Mouse (Mus musculus): ENCODE measurements at regions not wholly inside any gene's neighbourhood (a gene's known extent, or its start where the extent isn't known, plus 50 kb on each side); places are given as distances from the start of the nearest gene placed in this dataset.
A peak's percentile ranks its signal among the peaks of the same experiment; 100 is the strongest.

DNA sequence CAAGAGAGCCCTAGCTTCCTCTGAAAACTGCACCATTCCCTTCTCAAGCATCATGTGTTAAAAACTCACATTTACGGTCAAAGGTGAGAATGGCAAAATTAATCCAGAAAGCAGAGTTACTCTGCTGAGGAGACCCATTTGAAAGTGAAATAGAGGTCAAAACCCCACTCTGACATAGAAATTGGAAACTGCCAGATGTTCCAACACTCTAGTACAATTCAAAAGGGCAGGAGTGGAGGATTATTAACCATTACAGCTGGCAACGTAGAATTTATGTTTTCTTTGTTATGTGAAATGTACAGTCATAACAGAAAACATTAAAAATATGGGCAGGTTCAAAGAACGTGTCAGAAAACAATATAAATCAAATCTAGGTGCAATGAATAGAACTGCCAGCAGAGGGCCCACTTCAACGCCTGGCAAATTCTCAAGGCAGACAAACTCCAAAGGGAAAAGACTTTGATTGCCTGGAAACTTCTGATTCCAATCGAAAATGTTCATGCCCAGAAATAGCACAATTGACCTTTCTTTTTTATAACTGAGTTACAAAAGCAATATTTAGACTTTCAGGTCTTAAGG, 54.2 kb upstream of the Rfpl4b start:
- H3K4me2 ChIP-seq (ENCODE audit: low read length), result no peak overlapping the region
- ATAC-seq (replicated peaks; ENCODE audit: low FRiP score, low read depth) (no peak), DNase-seq (ENCODE audit: low spot score) (peak; percentile 74)
- H3K4me1 ChIP-seq (replicated peaks; ENCODE audit: insufficient read depth, low read length), result no peaks in the 10 kb centered on the region
- no peak overlapping the region for H3K27ac ChIP-seq
- 6% methylated on average over 5 of the region's 5 CpGs for WGBS
- no peaks in the 10 kb centered on the region for H3K36me3 ChIP-seq (ENCODE audit: insufficient read depth, low read length)
- no peaks in the 10 kb centered on the region for H3K27me3 ChIP-seq (ENCODE audit: insufficient read depth, low read length)
- TF ChIP-seq CTCF (IDR thresholded peaks at IDR 0.05; ENCODE audit: low read depth), result peak; percentile 87
- no peak overlapping the region for H3K9ac ChIP-seq (ENCODE audit: low read depth, low read length)
- no peaks in the 10 kb centered on the region for H3K9me3 ChIP-seq (replicated peaks; ENCODE audit: low read length)
- no peak overlapping the region for H3K4me3 ChIP-seq (replicated peaks; ENCODE audit: low read depth, low read length)

DNA sequence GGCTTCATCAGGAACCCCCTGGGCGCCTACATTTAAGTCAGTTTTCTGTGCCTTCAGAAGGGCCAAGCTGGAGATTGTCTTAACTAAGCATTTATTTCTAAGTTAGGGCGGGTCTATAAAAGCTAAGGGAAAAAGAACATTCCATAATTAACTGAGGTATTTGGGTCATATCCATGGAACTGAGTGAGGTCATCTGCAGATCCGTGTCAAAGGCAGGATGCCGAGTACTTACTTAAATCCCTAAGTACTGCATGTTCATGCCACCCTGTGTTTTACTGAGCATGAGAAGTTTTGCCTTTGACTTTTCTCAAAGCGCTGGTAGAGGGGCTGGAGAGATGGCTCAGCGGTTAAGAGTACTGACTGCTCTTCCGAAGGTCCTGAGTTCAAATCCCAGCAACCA, 57.7 kb upstream of the Rfpl4b start:
- Histone ChIP-seq H3K4me2 (ENCODE audit: low read length) (no peak overlapping the region), H3K4me1 (replicated peaks; ENCODE audit: insufficient read depth, low read length) (no peaks in the 10 kb centered on the region), H3K9me3 (replicated peaks; ENCODE audit: low read length) (no peaks in the 10 kb centered on the region), H3K27ac (no peak overlapping the region), H3K4me3 (replicated peaks; ENCODE audit: low read depth, low read length) (no peak overlapping the region), H3K9ac (ENCODE audit: low read depth, low read length) (no peak overlapping the region), H3K36me3 (ENCODE audit: insufficient read depth, low read length) (no peaks in the 10 kb centered on the region), H3K27me3 (ENCODE audit: insufficient read depth, low read length) (no peaks in the 10 kb centered on the region)
- TF ChIP-seq CTCF (IDR thresholded peaks at IDR 0.05; ENCODE audit: low read depth), result no peak
- no peak for DNase-seq (ENCODE audit: low spot score)
- 94% methylated on average over 7 of the region's 7 CpGs for WGBS
- ATAC-seq (replicated peaks; ENCODE audit: low FRiP score, low read depth), result no peak

GRCm38 (mm10) chr10:38880642-38881187, 59.1 kb upstream of the Rfpl4b start:
- H3K27me3 ChIP-seq (ENCODE audit: insufficient read depth, low read length), result no peaks in the 10 kb centered on the region
- TF ChIP-seq CTCF (IDR thresholded peaks at IDR 0.05; ENCODE audit: low read depth), result no peak
- 55% methylated on average over 7 of the region's 7 CpGs for WGBS
- H3K4me2 ChIP-seq (ENCODE audit: low read length), result no peak overlapping the region
- ATAC-seq (replicated peaks; ENCODE audit: low FRiP score, low read depth) (no peak), DNase-seq (ENCODE audit: low spot score) (no peak)
- H3K4me1 ChIP-seq (replicated peaks; ENCODE audit: insufficient read depth, low read length), result no peaks in the 10 kb centered on the region
- no peak overlapping the region for H3K4me3 ChIP-seq (replicated peaks; ENCODE audit: low read depth, low read length)
- H3K27ac ChIP-seq, result no peak overlapping the region
- H3K9me3 ChIP-seq (replicated peaks; ENCODE audit: low read length), result no peaks in the 10 kb centered on the region
- H3K9ac ChIP-seq (ENCODE audit: low read depth, low read length), result no peak overlapping the region
- no peaks in the 10 kb centered on the region for H3K36me3 ChIP-seq (ENCODE audit: insufficient read depth, low read length)

DNA sequence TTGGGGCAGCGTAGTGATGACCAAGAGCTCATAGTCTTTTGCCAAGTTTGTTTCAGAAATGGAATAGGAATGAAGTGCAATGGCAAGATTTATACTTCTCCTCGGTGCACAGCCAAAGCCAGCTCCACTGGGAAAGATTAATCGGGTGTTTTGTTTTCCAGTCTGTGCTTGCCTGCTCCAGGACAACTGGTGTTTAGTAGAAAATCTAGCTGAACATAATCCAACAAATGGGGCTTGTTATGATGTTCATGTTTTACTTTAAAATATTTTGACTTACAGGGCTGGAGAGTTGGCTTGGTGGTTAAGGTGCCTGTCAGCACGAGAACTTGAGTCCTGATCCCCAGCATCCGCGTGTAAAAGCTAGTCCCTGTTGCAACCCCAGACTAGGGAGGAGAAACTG, 60.6 kb upstream of the Rfpl4b start:
- no peaks in the 10 kb centered on the region for H3K4me1 ChIP-seq (replicated peaks; ENCODE audit: insufficient read depth, low read length)
- 68% methylated on average over 6 of the region's 6 CpGs for WGBS
- H3K9me3 ChIP-seq (replicated peaks; ENCODE audit: low read length), result no peaks in the 10 kb centered on the region
- H3K4me2 ChIP-seq (ENCODE audit: low read length), result no peak overlapping the region
- no peaks in the 10 kb centered on the region for H3K27me3 ChIP-seq (ENCODE audit: insufficient read depth, low read length)
- DNase-seq (ENCODE audit: low spot score), result peak; percentile 51
- no peak overlapping the region for H3K9ac ChIP-seq (ENCODE audit: low read depth, low read length)
- no peaks in the 10 kb centered on the region for H3K36me3 ChIP-seq (ENCODE audit: insufficient read depth, low read length)
- no peak for ATAC-seq (replicated peaks; ENCODE audit: low FRiP score, low read depth)
- no peak overlapping the region for H3K4me3 ChIP-seq (replicated peaks; ENCODE audit: low read depth, low read length)
- H3K27ac ChIP-seq, result no peak overlapping the region
- TF ChIP-seq CTCF (IDR thresholded peaks at IDR 0.05; ENCODE audit: low read depth), result no peak

DNA sequence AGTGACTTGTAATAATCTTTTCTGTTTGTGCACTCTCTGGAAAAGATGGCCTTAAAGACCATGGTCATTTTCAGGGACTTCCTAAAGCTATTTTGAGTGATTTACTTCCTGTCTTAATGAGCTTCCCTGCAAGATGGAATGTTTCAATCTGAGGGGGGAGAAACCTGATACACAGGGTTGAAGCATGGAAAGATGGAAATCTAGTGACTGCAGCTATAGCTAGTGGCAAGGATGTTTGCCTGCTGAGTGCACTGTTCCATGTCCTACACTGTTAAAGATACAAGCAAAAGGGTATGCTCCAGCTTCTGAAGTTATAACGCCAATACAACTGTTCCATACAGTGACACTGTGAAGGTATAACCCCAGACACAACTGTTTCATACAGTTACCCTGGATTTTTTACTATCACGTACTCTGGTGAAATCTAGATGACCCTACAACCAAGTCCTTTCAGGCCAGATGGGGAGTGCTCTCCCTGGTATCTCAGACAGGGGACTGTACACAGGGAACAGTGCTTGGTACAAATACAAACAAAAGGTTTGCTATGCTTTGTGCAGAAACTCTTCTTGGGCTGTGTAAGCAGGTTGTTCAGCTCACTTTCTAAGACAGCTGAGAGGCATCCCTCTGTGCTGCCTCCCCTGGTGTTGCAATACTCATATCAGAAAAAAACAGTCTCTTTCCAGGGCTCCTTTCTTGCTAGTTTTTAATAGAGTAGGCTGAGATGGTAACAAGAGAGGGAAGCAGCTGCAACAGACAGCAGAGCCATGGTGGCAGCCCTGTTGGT, 62.4 kb upstream of the Rfpl4b start:
- H3K27me3 ChIP-seq (ENCODE audit: insufficient read depth, low read length), result no peaks in the 10 kb centered on the region
- H3K9ac ChIP-seq (ENCODE audit: low read depth, low read length), result no peak overlapping the region
- no peak overlapping the region for H3K4me2 ChIP-seq (ENCODE audit: low read length)
- H3K36me3 ChIP-seq (ENCODE audit: insufficient read depth, low read length), result no peaks in the 10 kb centered on the region
- DNase-seq (ENCODE audit: low spot score) (peak; percentile 64), ATAC-seq (replicated peaks; ENCODE audit: low FRiP score, low read depth) (peak; percentile 52; the same call in 1 of the 2 replicates)
- no peak overlapping the region for H3K4me3 ChIP-seq (replicated peaks; ENCODE audit: low read depth, low read length)
- H3K4me1 ChIP-seq (replicated peaks; ENCODE audit: insufficient read depth, low read length), result no peaks in the 10 kb centered on the region
- H3K9me3 ChIP-seq (replicated peaks; ENCODE audit: low read length), result no peaks in the 10 kb centered on the region
- H3K27ac ChIP-seq, result no peak overlapping the region
- TF ChIP-seq CTCF (IDR thresholded peaks at IDR 0.05; ENCODE audit: low read depth), result no peak
- WGBS, result 38% methylated on average over 2 of the region's 2 CpGs

GRCm38 (mm10) chr10:38884641-38885040, 63.1 kb upstream of the Rfpl4b start:
- ATAC-seq (replicated peaks; ENCODE audit: low FRiP score, low read depth) (no peak), DNase-seq (ENCODE audit: low spot score) (no peak)
- H3K4me2 ChIP-seq (ENCODE audit: low read length), result no peak overlapping the region
- H3K9ac ChIP-seq (ENCODE audit: low read depth, low read length), result no peak overlapping the region
- H3K4me1 ChIP-seq (replicated peaks; ENCODE audit: insufficient read depth, low read length), result no peaks in the 10 kb centered on the region
- no peaks in the 10 kb centered on the region for H3K9me3 ChIP-seq (replicated peaks; ENCODE audit: low read length)
- no peak for TF ChIP-seq CTCF (IDR thresholded peaks at IDR 0.05; ENCODE audit: low read depth)
- H3K27ac ChIP-seq, result no peak overlapping the region
- no peaks in the 10 kb centered on the region for H3K27me3 ChIP-seq (ENCODE audit: insufficient read depth, low read length)
- WGBS, result 71% methylated on average over 4 of the region's 4 CpGs
- no peak overlapping the region for H3K4me3 ChIP-seq (replicated peaks; ENCODE audit: low read depth, low read length)
- no peaks in the 10 kb centered on the region for H3K36me3 ChIP-seq (ENCODE audit: insufficient read depth, low read length)

Data from kidney, postnatal 0 days (tissue).